Mouse (Mus musculus) midbrain, embryonic 14.5 days (tissue): ENCODE data around the gene Ica1l. TPM values are rescaled to one million over a fixed set of nuclear protein-coding genes. Genes with fewer than 3 reads are reported as not detected.
"Not testable (repeated sequence)": the region's sequence is repeated elsewhere in the genome, so short reads cannot be mapped to it uniquely, and the experiment has no call there.

ENCODE experiments used
- ATAC-seq: fragments of 200-750 bp; cut with Nextera tagmentation; 2 replicates; pipeline ENCODE4 v1.8.0; 2017; ENCODE audit warnings: moderate number of reproducible peaks, moderate library complexity; ENCODE audit not compliant: low FRiP score, low TSS enrichment
- DNase-seq: peaks from one replicate; pipeline ENCODE4 v3.0.0-alpha.2; 2015
- H3K27ac ChIP-seq: fragments of 300-500 bp; sonication (generic); replicated peaks from 2 replicates; pipeline ENCODE4 v1.5.1; 2014; ENCODE audit warnings: mild to moderate bottlenecking, low read depth, low read length, moderate library complexity
- H3K27me3 ChIP-seq: fragments of 300-500 bp; sonication (generic); 2 replicates; pipeline ENCODE4 v1.6.1; 2014; ENCODE audit warnings: low read length, control low read depth, mixed read lengths; ENCODE audit not compliant: control insufficient read depth, insufficient read depth
- H3K36me3 ChIP-seq: fragments of 300-500 bp; sonication (generic); 2 replicates; pipeline ENCODE4 v1.6.1; 2014; ENCODE audit warnings: low read length, control low read depth; ENCODE audit not compliant: control insufficient read depth, insufficient read depth
- H3K4me1 ChIP-seq: fragments of 300-500 bp; sonication (generic); 2 replicates; pipeline ENCODE4 v1.6.1; 2014; ENCODE audit warnings: mild to moderate bottlenecking, antibody characterized with exemption, low read length, control low read depth; ENCODE audit not compliant: control insufficient read depth, insufficient read depth
- H3K4me2 ChIP-seq: fragments of 300-500 bp; sonication (generic); 2 replicates; pipeline ENCODE4 v1.6.1; 2014; ENCODE audit warnings: mild to moderate bottlenecking, low read length, moderate library complexity
- H3K4me3 ChIP-seq: fragments of 300-500 bp; sonication (generic); replicated peaks from 2 replicates; pipeline ENCODE4 v1.5.1; 2014; ENCODE audit warnings: low read depth, low read length
- H3K9ac ChIP-seq: fragments of 300-500 bp; sonication (generic); replicated peaks from 2 replicates; pipeline ENCODE4 v1.6.1; 2014; ENCODE audit warnings: mild to moderate bottlenecking, low read length, moderate library complexity
- H3K9me3 ChIP-seq: fragments of 300-500 bp; sonication (generic); 2 replicates; pipeline ENCODE4 v1.6.1; 2016; ENCODE audit warnings: low read length, control low read depth, mixed read lengths; ENCODE audit not compliant: control insufficient read depth
- WGBS: fragments of 180-500 bp; shearing (Covaris S2); extraction: QIAGEN DNeasy Blood & Tissue Kit; methylation state at CpG from one replicate; pipeline ENCODE4 v1.1.7; 2014; 5-methylcytosine and 5-hydroxymethylcytosine counted together
- polyA plus RNA-seq: library from polyadenylated mRNA; unstranded; fragments of >200 nt; fragmentation: Nextera tagmentation; extraction: Ambion mirVana; gene quantifications from 2 replicates; pipeline ENCODE4 v1.2.1, GENCODE M21; 2014

The Ica1l gene
- polyA plus RNA-seq, result 42.9 and 45.1 TPM in 2 replicates

- under 1% methylated on average over 77 of the region's 99 CpGs for WGBS
Measured at GRCm38 (mm10) chr1:60042796-60043469, at the start of gene Ica1l. TSS of gene Ica1l (minus strand) at chr1:60043184.

DNA sequence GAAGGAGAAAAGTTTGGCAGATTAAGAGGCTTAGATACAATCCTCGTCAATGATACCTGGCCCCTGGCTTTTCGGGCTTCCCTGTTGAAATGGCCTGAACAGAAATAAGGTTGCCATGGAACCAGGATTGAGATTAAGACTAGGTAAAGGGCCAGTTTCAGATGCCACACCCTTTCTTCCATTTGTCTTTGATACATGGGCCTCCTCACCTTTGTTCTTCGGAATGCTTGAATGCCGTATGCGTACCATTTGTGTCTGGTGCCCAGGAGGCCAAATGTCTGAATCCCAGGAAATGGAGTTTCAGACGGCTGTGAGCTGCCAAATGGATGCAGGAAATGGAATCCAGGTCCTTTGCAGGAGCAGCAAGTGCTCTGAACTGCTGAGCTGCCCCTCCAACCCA is 33.4 kb upstream of the Ica1l start:
- Histone ChIP-seq H3K4me3 (no peak overlapping the region), H3K27me3 (no peaks in the 10 kb centered on the region), H3K27ac (no peak overlapping the region), H3K4me1 (no peaks in the 10 kb centered on the region), H3K9me3 (no peaks in the 10 kb centered on the region), H3K4me2 (no peak overlapping the region), H3K36me3 (peaks cover 46% of the 10 kb centered on the region), H3K9ac (no peak overlapping the region)
- ATAC-seq (no peak), DNase-seq (no peak)
- WGBS, result 92% methylated on average over 6 of the region's 6 CpGs

More at GRCm38 (mm10) chr1:60042796-60043469, at the start of gene Ica1l:
- H3K9me3 ChIP-seq, result no peaks in the 10 kb centered on the region
- ATAC-seq (peak; percentile 91), DNase-seq (peak; percentile 85)
- H3K9ac ChIP-seq, result peak within 1 kb of the TSS; percentile 84
- H3K36me3 ChIP-seq, result no peaks in the 10 kb centered on the region
- H3K4me2 ChIP-seq, result peak within 1 kb of the TSS; percentile 82
- no peaks in the 10 kb centered on the region for H3K4me1 ChIP-seq
- peak within 1 kb of the TSS; percentile 77 for H3K4me3 ChIP-seq
- peaks cover 6% of the 10 kb centered on the region; the same call in 1 of the 2 replicates for H3K27me3 ChIP-seq
- peak within 1 kb of the TSS; percentile 83 for H3K27ac ChIP-seq

DNA sequence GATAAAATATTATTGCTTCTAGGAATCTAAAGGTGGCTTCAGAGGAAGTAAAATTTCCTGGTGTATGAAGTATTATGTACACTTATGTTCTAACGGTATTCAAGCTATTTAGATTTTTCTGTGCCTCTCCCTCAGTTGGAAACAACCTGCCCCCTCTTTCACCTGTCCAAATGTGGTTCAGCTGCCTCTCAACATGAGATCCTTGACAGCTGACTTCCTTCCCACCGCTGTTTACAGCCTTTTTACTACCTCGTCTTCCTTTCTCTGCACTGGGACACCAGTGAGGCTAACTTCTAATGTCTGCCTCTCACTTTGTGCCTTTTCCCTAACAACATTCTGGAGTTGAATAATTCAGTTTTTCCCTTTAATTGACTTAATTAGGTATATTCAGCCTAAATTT is 32.6 kb upstream of the Ica1l start:
- Histone ChIP-seq H3K4me3 (no peak overlapping the region), H3K9ac (no peak overlapping the region), H3K27ac (no peak overlapping the region), H3K27me3 (no peaks in the 10 kb centered on the region), H3K36me3 (peaks cover 40% of the 10 kb centered on the region), H3K4me1 (no peaks in the 10 kb centered on the region), H3K9me3 (no peaks in the 10 kb centered on the region), H3K4me2 (no peak overlapping the region)
- no peak for ATAC-seq
- 85% methylated on average over 3 of the region's 3 CpGs for WGBS
- no peak for DNase-seq

DNA sequence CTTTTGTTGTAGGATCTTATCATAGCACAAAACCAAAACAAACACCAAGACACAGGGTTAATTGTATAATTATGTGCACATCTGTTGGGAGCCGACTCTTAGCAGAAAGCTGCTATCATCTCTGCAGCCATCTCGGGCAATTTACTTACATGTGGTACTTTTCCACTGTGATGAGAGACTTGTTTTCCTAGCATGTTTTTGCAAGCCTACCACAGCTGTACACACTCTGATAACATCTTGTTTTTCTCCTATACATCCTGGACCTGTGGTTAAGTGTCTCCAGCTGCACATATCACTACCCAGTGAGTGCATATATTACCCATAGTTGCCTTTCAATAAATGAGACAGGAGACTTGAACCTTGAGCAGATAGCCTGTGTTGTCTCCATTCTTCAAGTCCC is 32.0 kb upstream of the Ica1l start:
- H3K4me3 ChIP-seq, result no peak overlapping the region
- no peak for ATAC-seq
- H3K36me3 ChIP-seq, result peaks cover 34% of the 10 kb centered on the region
- H3K4me1 ChIP-seq, result no peaks in the 10 kb centered on the region
- WGBS, result 91% methylated on average over 2 of the region's 2 CpGs
- H3K9me3 ChIP-seq, result no peaks in the 10 kb centered on the region
- no peak overlapping the region for H3K9ac ChIP-seq
- H3K27ac ChIP-seq, result no peak overlapping the region
- H3K27me3 ChIP-seq, result no peaks in the 10 kb centered on the region
- DNase-seq, result no peak
- no peak overlapping the region for H3K4me2 ChIP-seq

GRCm38 (mm10) chr1:60070725-60071124 is 27.7 kb upstream of the Ica1l start:
- H3K4me2 ChIP-seq, H3K36me3 ChIP-seq, ATAC-seq, H3K4me3 ChIP-seq, H3K9me3 ChIP-seq, DNase-seq, H3K9ac ChIP-seq, H3K4me1 ChIP-seq, H3K27ac ChIP-seq, H3K27me3 ChIP-seq: not testable (repeated sequence)

GRCm38 (mm10) chr1:60056310-60056709 is 13.3 kb upstream of the Ica1l start:
- H3K4me2 ChIP-seq, result no peak overlapping the region
- no peaks in the 10 kb centered on the region for H3K27me3 ChIP-seq
- no peak overlapping the region for H3K4me3 ChIP-seq
- no peak overlapping the region for H3K27ac ChIP-seq
- DNase-seq (no peak), ATAC-seq (no peak)
- 82% methylated on average over 3 of the region's 3 CpGs for WGBS
- no peaks in the 10 kb centered on the region for H3K4me1 ChIP-seq
- no peaks in the 10 kb centered on the region for H3K9me3 ChIP-seq
- no peak overlapping the region for H3K9ac ChIP-seq
- H3K36me3 ChIP-seq, result no peaks in the 10 kb centered on the region

- Histone ChIP-seq H3K9me3 (no peaks in the 10 kb centered on the region), H3K36me3 (no peaks in the 10 kb centered on the region), H3K27ac (no peak overlapping the region), H3K9ac (no peak overlapping the region), H3K4me2 (no peak overlapping the region), H3K4me1 (no peaks in the 10 kb centered on the region), H3K27me3 (no peaks in the 10 kb centered on the region), H3K4me3 (no peak overlapping the region)
- ATAC-seq, result no peak
- WGBS, result 32% methylated on average over 3 of the region's 3 CpGs
- DNase-seq, result no peak
Measured at GRCm38 (mm10) chr1:60054659-60055058, 11.7 kb upstream of the Ica1l start.

- not testable (repeated sequence) for H3K4me3 ChIP-seq, DNase-seq, H3K27ac ChIP-seq, H3K9ac ChIP-seq, H3K36me3 ChIP-seq, ATAC-seq, H3K27me3 ChIP-seq, H3K9me3 ChIP-seq, H3K4me2 ChIP-seq, H3K4me1 ChIP-seq
- 94% methylated on average over 5 of the region's 5 CpGs for WGBS
Measured at GRCm38 (mm10) chr1:60047481-60047880, 4.5 kb upstream of the Ica1l start.

GRCm38 (mm10) chr1:60044595-60044994 is 1.6 kb upstream of the Ica1l start:
- H3K36me3 ChIP-seq, result no peaks in the 10 kb centered on the region
- no peak overlapping the region for H3K27ac ChIP-seq
- H3K9me3 ChIP-seq, result no peaks in the 10 kb centered on the region
- H3K9ac ChIP-seq, result no peak overlapping the region
- H3K27me3 ChIP-seq, result peaks cover 6% of the 10 kb centered on the region; the same call in 1 of the 2 replicates
- no peaks in the 10 kb centered on the region for H3K4me1 ChIP-seq
- H3K4me3 ChIP-seq, result no peak overlapping the region
- no peak overlapping the region for H3K4me2 ChIP-seq
- ATAC-seq (no peak), DNase-seq (no peak)
- WGBS, result 95% methylated on average over 1 of the region's 1 CpGs
